ENCODE assay signal across 12 mouse cellular contexts in genomic region chr3:67343004-67343662, GRCm38 (mm10). TPM values are rescaled to one million over a fixed set of nuclear protein-coding genes. Genes with fewer than 3 reads are reported as not detected.
DNase-seq lines count a peak whose midpoint lies in the region; ATAC-seq and TF ChIP-seq lines count a peak whose summit lies in the region.
"Had no signal": no experiment of that assay in that cellular context is flagged by ENCODE, and none has a peak within 500 bp of the region (broad histone marks: within the 10 kb centered on the region; RNA-seq: fewer than 3 reads in every experiment).

No protein-coding gene starts in this region.

- peak; percentile 76 for DNase-seq in hindbrain, postnatal 0 days (ENCODE audit: low spot score)
- no peak for DNase-seq in hindbrain, embryonic 10.5 days (ENCODE audit: low spot score)
- DNase-seq in 416B (ENCODE audit: low read depth) (peak; percentile 60), NIH3T3 (ENCODE audit: low read depth) (peak; percentile 71)
- peak; percentile 3 for DNase-seq in fibroblast of lung, adult 2 months (ENCODE audit: low read depth)
- DNase-seq in spleen, adult 18-20 months, result no peak
- DNase-seq: kidney, adult 8-10 months had no signal

- no peaks in the 10 kb centered on the region for H3K27me3 ChIP-seq in hindbrain, postnatal 0 days (ENCODE audit: insufficient read depth, low read length)
- no peaks in the 10 kb centered on the region for H3K27me3 ChIP-seq in hindbrain, embryonic 10.5 days (ENCODE audit: insufficient read depth, poor library complexity, severe bottlenecking)
- H3K27me3 ChIP-seq in neural tube, embryonic 15.5 days (replicated peaks), result no peaks in the 10 kb centered on the region

- no peak overlapping the region for H3K4me3 ChIP-seq in hindbrain, postnatal 0 days (ENCODE audit: low read length)
- H3K4me3 ChIP-seq in hindbrain, embryonic 10.5 days, result no peak overlapping the region
- no peak overlapping the region for H3K4me3 ChIP-seq in neural tube, embryonic 15.5 days (replicated peaks)

- no peaks in the 10 kb centered on the region for H3K36me3 ChIP-seq in hindbrain, postnatal 0 days (ENCODE audit: insufficient read depth, low read length)
- H3K36me3 ChIP-seq in hindbrain, embryonic 10.5 days, result no peaks in the 10 kb centered on the region
- no peaks in the 10 kb centered on the region for H3K36me3 ChIP-seq in neural tube, embryonic 15.5 days

- no peaks in the 10 kb centered on the region for H3K9me3 ChIP-seq in hindbrain, postnatal 0 days (ENCODE audit: low read length)
- H3K9me3 ChIP-seq in hindbrain, embryonic 10.5 days, result no peaks in the 10 kb centered on the region
- no peaks in the 10 kb centered on the region for H3K9me3 ChIP-seq in neural tube, embryonic 15.5 days (replicated peaks)

- no peaks in the 10 kb centered on the region for H3K4me1 ChIP-seq in hindbrain, postnatal 0 days (ENCODE audit: insufficient read depth, low read length)
- no peaks in the 10 kb centered on the region for H3K4me1 ChIP-seq in hindbrain, embryonic 10.5 days (replicated peaks)
- 0 out of 2 replicates have a peak, but pooled peaks cover 3% of the 10 kb centered on the region for H3K4me1 ChIP-seq in neural tube, embryonic 15.5 days

- peak; percentile 77 for TF ChIP-seq CTCF in hindbrain, postnatal 0 days (IDR thresholded peaks at IDR 0.05; ENCODE audit: low read depth)

- 65% methylated on average over 5 of the region's 5 CpGs for WGBS in hindbrain, postnatal 0 days
- WGBS in hindbrain, embryonic 10.5 days, result 59% methylated on average over 5 of the region's 5 CpGs
- WGBS in neural tube, embryonic 15.5 days, result 65% methylated on average over 5 of the region's 5 CpGs

- H3K9ac ChIP-seq in hindbrain, postnatal 0 days (replicated peaks; ENCODE audit: low read length), result no peak overlapping the region
- H3K9ac ChIP-seq in neural tube, embryonic 15.5 days (replicated peaks), result no peak overlapping the region

- 0 out of 2 replicates have a peak, but pooled peaks have one; percentile 43 for ATAC-seq in hindbrain, postnatal 0 days
- ATAC-seq in monocyte, adult 5-6 weeks (replicated peaks; ENCODE audit: insufficient number of reproducible peaks, low FRiP score, low TSS enrichment, poor library complexity, severe bottlenecking), result no peak
- no peak for ATAC-seq in neural tube, embryonic 15.5 days (ENCODE audit: low FRiP score)

- H3K4me2 ChIP-seq in hindbrain, postnatal 0 days (ENCODE audit: low read depth, low read length), result no peak overlapping the region
- no peak overlapping the region for H3K4me2 ChIP-seq in neural tube, embryonic 15.5 days

- H3K27ac ChIP-seq in hindbrain, postnatal 0 days, result no peak overlapping the region
- H3K27ac ChIP-seq in hindbrain, embryonic 10.5 days, result no peak overlapping the region
- H3K27ac ChIP-seq in neural tube, embryonic 15.5 days (replicated peaks), result no peak overlapping the region

RNA-seq across cellular contexts. Expression of gene Mlf1, which starts 30.8 kb away (rescaled TPM):
- total RNA-seq in hindbrain, postnatal 0 days (2014; rRNA removed), result 2.1 and 5.5 TPM in 2 replicates
- 30.2 and 31.1 TPM in 2 replicates for polyA plus RNA-seq in hindbrain, postnatal 0 days (2015; fragmentation: Nextera tagmentation; extraction: Ambion mirVana)
- 33.2 and 40.0 TPM in 2 replicates for polyA plus RNA-seq in hindbrain, embryonic 10.5 days (2016; fragmentation: Nextera tagmentation; extraction: Ambion mirVana)
- 0.32 to 0.39 TPM in 2 of 3 replicates, not detected in the other for total RNA-seq in monocyte, adult 5-6 weeks (2017)
- 17.3 and 17.9 TPM in 2 replicates for polyA plus RNA-seq in neural tube, embryonic 15.5 days (2015; fragmentation: Nextera tagmentation; extraction: Ambion mirVana)

RNA-seq across cellular contexts. Expression of gene Gm17402, which starts 31.8 kb away (rescaled TPM):
- total RNA-seq in hindbrain, postnatal 0 days (2014; rRNA removed), result not detected in 2 replicates
- polyA plus RNA-seq in hindbrain, postnatal 0 days (2015; fragmentation: Nextera tagmentation; extraction: Ambion mirVana), result not detected in 2 replicates
- polyA plus RNA-seq in hindbrain, embryonic 10.5 days (2016; fragmentation: Nextera tagmentation; extraction: Ambion mirVana), result not detected in 2 replicates
- total RNA-seq in monocyte, adult 5-6 weeks (2017), result not detected in 3 replicates
- polyA plus RNA-seq in neural tube, embryonic 15.5 days (2015; fragmentation: Nextera tagmentation; extraction: Ambion mirVana), result not detected in 2 replicates
- polyA plus RNA-seq: heart, embryonic 14.5 days; liver, embryonic 16.5 days; urinary bladder, adult 2 months had no signal

Comparison
In these comparisons a context has a peak if more than half of its experiments do, and no peak if none do; other contexts are left out.
1. DNase-seq: peak in hindbrain, postnatal 0 days (single experiment), 416B (single experiment), NIH3T3 (single experiment) and fibroblast of lung, adult 2 months (single experiment); none in hindbrain, embryonic 10.5 days (single experiment) and spleen, adult 18-20 months (0 of 2).